Mouse (Mus musculus): ENCODE results near the gene Efna4.

GRCm38 (mm10) chr3:89322514-89323165 lies 15.2 kb downstream of the Efna4 start, which contains the start of gene Efna3:
- no peak for TF ChIP-seq CTCF (IDR thresholded peaks at IDR 0.05; ENCODE audit: borderline replicate concordance, insufficient read depth, low read depth, low read length)
- TF ChIP-seq POLR2A (IDR thresholded peaks at IDR 0.05; ENCODE audit: borderline replicate concordance, insufficient read depth, low read length), result no peak
